Mouse (Mus musculus): ENCODE measurements around the gene Lrrfip1. TPM values are rescaled to one million over a fixed set of nuclear protein-coding genes. Genes with fewer than 3 reads are reported as not detected.

The Lrrfip1 gene
- polyA plus RNA-seq, 1 experiment, result 13.8 TPM

- H3K27ac ChIP-seq (replicated peaks; ENCODE audit: low read depth, low read length), result peak overlapping the region; percentile 93
- no peak overlapping the region for H3K4me3 ChIP-seq (ENCODE audit: insufficient read depth, low read depth, low read length)
- H3K4me1 ChIP-seq (ENCODE audit: control insufficient read depth, insufficient read depth, insufficient read length, low read length), result peaks cover 6% of the 10 kb centered on the region; the same call in 1 of the 2 replicates
These were observed 25.9 kb downstream of the Lrrfip1 start for GRCm38 (mm10) chr1:91024464-91024863.

- Histone ChIP-seq H3K4me1 (ENCODE audit: control insufficient read depth, insufficient read depth, insufficient read length, low read length) (peaks cover 16% of the 10 kb centered on the region), H3K4me3 (ENCODE audit: insufficient read depth, low read depth, low read length) (no peak overlapping the region)
These were observed 28.4 kb downstream of the Lrrfip1 start for GRCm38 (mm10) chr1:91026945-91027344.

GRCm38 (mm10) chr1:91030383-91030782, 31.8 kb downstream of the Lrrfip1 start:
- Histone ChIP-seq H3K4me1 (ENCODE audit: control insufficient read depth, insufficient read depth, insufficient read length, low read length) (peaks cover 21% of the 10 kb centered on the region), H3K27ac (replicated peaks; ENCODE audit: low read depth, low read length) (no peak overlapping the region)

More at GRCm38 (mm10) chr1:91026945-91027344, 28.4 kb downstream of the Lrrfip1 start:
- no peak overlapping the region for H3K27ac ChIP-seq (replicated peaks; ENCODE audit: low read depth, low read length)

GRCm38 (mm10) chr1:91031547-91031946, 33.0 kb downstream of the Lrrfip1 start:
- Histone ChIP-seq H3K4me1 (ENCODE audit: control insufficient read depth, insufficient read depth, insufficient read length, low read length) (peaks cover 21% of the 10 kb centered on the region), H3K4me3 (ENCODE audit: insufficient read depth, low read depth, low read length) (no peak overlapping the region), H3K27ac (replicated peaks; ENCODE audit: low read depth, low read length) (no peak overlapping the region)

More at GRCm38 (mm10) chr1:91030383-91030782, 31.8 kb downstream of the Lrrfip1 start:
- H3K4me3 ChIP-seq (ENCODE audit: insufficient read depth, low read depth, low read length), result no peak overlapping the region

- no peak overlapping the region for H3K27ac ChIP-seq (replicated peaks; ENCODE audit: low read depth, low read length)
- peaks cover 21% of the 10 kb centered on the region for H3K4me1 ChIP-seq (ENCODE audit: control insufficient read depth, insufficient read depth, insufficient read length, low read length)
- no peak overlapping the region for H3K4me3 ChIP-seq (ENCODE audit: insufficient read depth, low read depth, low read length)
These were observed 33.9 kb downstream of the Lrrfip1 start for GRCm38 (mm10) chr1:91032393-91032971.

GRCm38 (mm10) chr1:91034547-91034946, 36.0 kb downstream of the Lrrfip1 start:
- Histone ChIP-seq H3K4me3 (ENCODE audit: insufficient read depth, low read depth, low read length) (no peak overlapping the region), H3K4me1 (ENCODE audit: control insufficient read depth, insufficient read depth, insufficient read length, low read length) (peaks cover 31% of the 10 kb centered on the region), H3K27ac (replicated peaks; ENCODE audit: low read depth, low read length) (no peak overlapping the region)

GRCm38 (mm10) chr1:91035266-91035665, 36.7 kb downstream of the Lrrfip1 start:
- H3K4me1 ChIP-seq (ENCODE audit: control insufficient read depth, insufficient read depth, insufficient read length, low read length), result peaks cover 36% of the 10 kb centered on the region
- no peak overlapping the region for H3K4me3 ChIP-seq (ENCODE audit: insufficient read depth, low read depth, low read length)
- H3K27ac ChIP-seq (replicated peaks; ENCODE audit: low read depth, low read length), result no peak overlapping the region

- H3K27ac ChIP-seq (replicated peaks; ENCODE audit: low read depth, low read length), result no peak overlapping the region
- no peak overlapping the region for H3K4me3 ChIP-seq (ENCODE audit: insufficient read depth, low read depth, low read length)
- H3K4me1 ChIP-seq (ENCODE audit: control insufficient read depth, insufficient read depth, insufficient read length, low read length), result peaks cover 40% of the 10 kb centered on the region
These were observed 38.7 kb downstream of the Lrrfip1 start for GRCm38 (mm10) chr1:91037213-91037612.

- Histone ChIP-seq H3K27ac (replicated peaks; ENCODE audit: low read depth, low read length) (no peak overlapping the region), H3K4me1 (ENCODE audit: control insufficient read depth, insufficient read depth, insufficient read length, low read length) (peaks cover 33% of the 10 kb centered on the region), H3K4me3 (ENCODE audit: insufficient read depth, low read depth, low read length) (no peak overlapping the region)
These were observed 39.5 kb downstream of the Lrrfip1 start for GRCm38 (mm10) chr1:91038010-91038409.

- Histone ChIP-seq H3K27ac (replicated peaks; ENCODE audit: low read depth, low read length) (no peak overlapping the region), H3K4me3 (ENCODE audit: insufficient read depth, low read depth, low read length) (no peak overlapping the region), H3K4me1 (ENCODE audit: control insufficient read depth, insufficient read depth, insufficient read length, low read length) (peaks cover 32% of the 10 kb centered on the region)
These were observed 40.0 kb downstream of the Lrrfip1 start for GRCm38 (mm10) chr1:91038531-91038930.

- Histone ChIP-seq H3K27ac (replicated peaks; ENCODE audit: low read depth, low read length) (0 out of 2 replicates have a peak overlapping the region, but pooled peaks have one; percentile 24), H3K4me1 (ENCODE audit: control insufficient read depth, insufficient read depth, insufficient read length, low read length) (peaks cover 32% of the 10 kb centered on the region), H3K4me3 (ENCODE audit: insufficient read depth, low read depth, low read length) (no peak overlapping the region)
These were observed 43.1 kb downstream of the Lrrfip1 start for GRCm38 (mm10) chr1:91041605-91042004.

GRCm38 (mm10) chr1:91043191-91043590, 44.7 kb downstream of the Lrrfip1 start:
- no peak overlapping the region for H3K4me3 ChIP-seq (ENCODE audit: insufficient read depth, low read depth, low read length)
- H3K27ac ChIP-seq (replicated peaks; ENCODE audit: low read depth, low read length), result no peak overlapping the region
- peaks cover 30% of the 10 kb centered on the region for H3K4me1 ChIP-seq (ENCODE audit: control insufficient read depth, insufficient read depth, insufficient read length, low read length)

- Histone ChIP-seq H3K4me1 (ENCODE audit: control insufficient read depth, insufficient read depth, insufficient read length, low read length) (peaks cover 25% of the 10 kb centered on the region), H3K27ac (replicated peaks; ENCODE audit: low read depth, low read length) (no peak overlapping the region), H3K4me3 (ENCODE audit: insufficient read depth, low read depth, low read length) (no peak overlapping the region)
These were observed 45.6 kb downstream of the Lrrfip1 start for GRCm38 (mm10) chr1:91044176-91044575.

GRCm38 (mm10) chr1:91044648-91045047, 46.1 kb downstream of the Lrrfip1 start:
- Histone ChIP-seq H3K4me3 (ENCODE audit: insufficient read depth, low read depth, low read length) (no peak overlapping the region), H3K27ac (replicated peaks; ENCODE audit: low read depth, low read length) (no peak overlapping the region), H3K4me1 (ENCODE audit: control insufficient read depth, insufficient read depth, insufficient read length, low read length) (peaks cover 20% of the 10 kb centered on the region)

GRCm38 (mm10) chr1:91046237-91046636, 47.7 kb downstream of the Lrrfip1 start:
- Histone ChIP-seq H3K4me3 (ENCODE audit: insufficient read depth, low read depth, low read length) (no peak overlapping the region), H3K27ac (replicated peaks; ENCODE audit: low read depth, low read length) (no peak overlapping the region), H3K4me1 (ENCODE audit: control insufficient read depth, insufficient read depth, insufficient read length, low read length) (peaks cover 9% of the 10 kb centered on the region)

- Histone ChIP-seq H3K27ac (replicated peaks; ENCODE audit: low read depth, low read length) (no peak overlapping the region), H3K4me3 (ENCODE audit: insufficient read depth, low read depth, low read length) (no peak overlapping the region), H3K4me1 (ENCODE audit: control insufficient read depth, insufficient read depth, insufficient read length, low read length) (peaks cover 5% of the 10 kb centered on the region; the same call in 1 of the 2 replicates)
These were observed 50.8 kb downstream of the Lrrfip1 start for GRCm38 (mm10) chr1:91049296-91049695.
